Comparison of ENCODE assay signal across 9 mouse cellular contexts in the genomic region with DNA sequence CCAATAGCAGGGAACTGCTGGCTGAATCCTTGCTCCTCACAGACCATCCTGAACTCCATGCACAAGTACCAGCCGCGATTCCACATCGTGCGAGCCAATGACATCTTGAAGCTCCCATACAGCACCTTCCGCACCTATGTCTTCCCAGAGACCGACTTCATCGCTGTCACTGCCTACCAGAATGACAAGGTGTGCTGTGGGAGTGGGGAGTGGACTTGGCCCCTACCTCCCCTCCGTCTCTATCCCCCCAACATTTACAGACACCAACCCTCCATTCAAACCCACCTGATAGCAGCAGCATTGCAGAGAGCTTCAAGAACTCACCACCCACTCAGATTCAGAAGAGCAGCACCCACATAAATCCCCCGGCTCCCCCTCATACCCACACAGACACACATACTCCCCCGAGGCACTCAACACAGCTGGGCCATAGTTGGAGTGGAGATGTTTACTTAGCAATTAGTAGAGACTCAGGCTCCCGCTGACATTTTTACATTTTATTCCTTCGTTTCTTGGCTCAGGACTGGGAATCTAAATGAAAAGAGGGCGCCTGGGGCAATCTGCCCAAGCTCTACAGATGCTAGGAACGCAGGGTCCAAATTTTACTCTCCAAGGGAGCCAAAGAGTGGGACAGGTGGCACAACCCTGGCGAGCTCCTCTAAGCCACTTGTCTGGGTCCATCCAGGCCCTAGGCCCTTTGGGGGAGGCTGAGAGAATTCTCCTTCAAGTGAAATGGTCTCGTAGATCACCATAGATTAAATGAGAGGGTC. TPM values are rescaled to one million over a fixed set of nuclear protein-coding genes. Genes with fewer than 3 reads are reported as not detected.
A peak's percentile ranks its signal among the peaks of the same experiment; 100 is the strongest.
DNase-seq lines count a peak whose midpoint lies in the region; ATAC-seq and TF ChIP-seq lines count a peak whose summit lies in the region.
"Had no signal": no experiment of that assay in that cellular context is flagged by ENCODE, and none has a peak within 500 bp of the region (broad histone marks: within the 10 kb centered on the region; RNA-seq: fewer than 3 reads in every experiment).

No protein-coding gene starts in this region.

- H3K9me3 ChIP-seq in heart, embryonic 13.5 days, result no peaks in the 10 kb centered on the region
- no peaks in the 10 kb centered on the region for H3K9me3 ChIP-seq in hindbrain, embryonic 11.5 days (ENCODE audit: control insufficient read depth, low read length)
- H3K9me3 ChIP-seq in limb, embryonic 14.5 days (ENCODE audit: control insufficient read depth, low read length), result no peaks in the 10 kb centered on the region

- peak overlapping the region; percentile 14; the same call in 1 of the 2 replicates for H3K27ac ChIP-seq in heart, embryonic 13.5 days (replicated peaks)
- H3K27ac ChIP-seq in hindbrain, embryonic 11.5 days (ENCODE audit: low read depth, low read length), result no peak overlapping the region
- H3K27ac ChIP-seq in limb, embryonic 14.5 days (replicated peaks; ENCODE audit: low read depth, low read length), result peak overlapping the region; percentile 71; the same call in 1 of the 2 replicates

- DNase-seq in heart, adult 9 months (ENCODE audit: low spot score in 2 of 2), result no peak
- DNase-seq in embryo, embryonic 11 days, result peak; percentile 43
- DNase-seq in hindbrain, embryonic 11.5 days (ENCODE audit: low spot score), result peak; percentile 58
- no peak for DNase-seq in limb, embryonic 14.5 days (ENCODE audit: low spot score)
- DNase-seq in thymus, postnatal 0 days (ENCODE audit: low spot score), result no peak
- no peak for DNase-seq in layer of hippocampus, adult 9-10 months (ENCODE audit: low spot score)
- DNase-seq in right cerebral cortex, postnatal 10 days (ENCODE audit: low spot score in 2 of 2), result no peak

- H3K9ac ChIP-seq in heart, embryonic 13.5 days, result peak overlapping the region; percentile 90
- H3K9ac ChIP-seq in hindbrain, embryonic 11.5 days (ENCODE audit: low read depth, low read length), result no peak overlapping the region
- H3K9ac ChIP-seq in limb, embryonic 14.5 days (ENCODE audit: low read depth, low read length, severe bottlenecking), result peak overlapping the region; percentile 85

- H3K4me3 ChIP-seq in heart, embryonic 13.5 days, result peak overlapping the region; percentile 73
- H3K4me3 ChIP-seq in hindbrain, embryonic 11.5 days (ENCODE audit: low read depth, low read length), result peak overlapping the region; percentile 1; the same call in 1 of the 2 replicates
- H3K4me3 ChIP-seq in limb, embryonic 14.5 days (replicated peaks; ENCODE audit: low read length), result peak overlapping the region; percentile 50

- H3K27me3 ChIP-seq in heart, embryonic 13.5 days (replicated peaks), result peaks cover 97% of the 10 kb centered on the region
- peaks cover 91% of the 10 kb centered on the region for H3K27me3 ChIP-seq in hindbrain, embryonic 11.5 days (ENCODE audit: control insufficient read depth, insufficient read depth, low read length)
- peaks cover 81% of the 10 kb centered on the region for H3K27me3 ChIP-seq in limb, embryonic 14.5 days (ENCODE audit: control insufficient read depth, insufficient read depth, low read length)

- ATAC-seq in heart, embryonic 13.5 days (ENCODE audit: extremely low read depth, insufficient number of reproducible peaks, low FRiP score, low TSS enrichment), result no peak
- ATAC-seq in hindbrain, embryonic 11.5 days (ENCODE audit: low FRiP score), result no peak
- ATAC-seq in limb, embryonic 14.5 days (ENCODE audit: low FRiP score, low read depth), result no peak

- peaks cover 46% of the 10 kb centered on the region for H3K4me1 ChIP-seq in heart, embryonic 13.5 days
- H3K4me1 ChIP-seq in hindbrain, embryonic 11.5 days (replicated peaks; ENCODE audit: control insufficient read depth, insufficient read depth, low read length), result peaks cover 17% of the 10 kb centered on the region
- H3K4me1 ChIP-seq in limb, embryonic 14.5 days (ENCODE audit: control insufficient read depth, insufficient read depth, low read length), result peaks cover 27% of the 10 kb centered on the region; the same call in 1 of the 2 replicates

- 30% methylated on average over 16 of the region's 16 CpGs for WGBS in heart, embryonic 13.5 days
- WGBS in hindbrain, embryonic 11.5 days, result 2% methylated on average over 16 of the region's 16 CpGs
- WGBS in limb, embryonic 14.5 days, result 17% methylated on average over 16 of the region's 16 CpGs

- no peak for TF ChIP-seq POLR2A in limb, embryonic 14.5 days (IDR thresholded peaks at IDR 0.05; ENCODE audit: borderline replicate concordance, extremely low read depth, insufficient read depth, insufficient read length)

- H3K4me2 ChIP-seq in heart, embryonic 13.5 days, result peak overlapping the region; percentile 88
- peak overlapping the region; percentile 5; the same call in 1 of the 2 replicates for H3K4me2 ChIP-seq in hindbrain, embryonic 11.5 days (replicated peaks; ENCODE audit: low read depth, low read length)
- H3K4me2 ChIP-seq in limb, embryonic 14.5 days (replicated peaks; ENCODE audit: low read depth, low read length, severe bottlenecking), result peak overlapping the region; percentile 89

- no peaks in the 10 kb centered on the region for H3K36me3 ChIP-seq in heart, embryonic 13.5 days
- H3K36me3 ChIP-seq in hindbrain, embryonic 11.5 days (ENCODE audit: control insufficient read depth, insufficient read depth, low read length), result no peaks in the 10 kb centered on the region
- H3K36me3 ChIP-seq in limb, embryonic 14.5 days (ENCODE audit: control insufficient read depth, insufficient read depth, low read length), result peaks cover 30% of the 10 kb centered on the region

RNA-seq across cellular contexts. Expression of a gene that starts 3.6 kb away (rescaled TPM):
- 2.0 and 2.9 TPM in 2 replicates for polyA plus RNA-seq in heart, embryonic 13.5 days (2015; fragmentation: Nextera tagmentation; extraction: Ambion mirVana)
- 2.3 and 3.7 TPM in 2 replicates for polyA plus RNA-seq in hindbrain, embryonic 11.5 days (2014; fragmentation: Nextera tagmentation; extraction: Ambion mirVana)
- 31.7 and 39.1 TPM in 2 replicates for polyA plus RNA-seq in limb, embryonic 14.5 days (2012; rRNA removed)
- 6.5 and 9.3 TPM in 2 replicates for polyA plus RNA-seq in limb, embryonic 14.5 days (2014; fragmentation: Nextera tagmentation; extraction: Ambion mirVana)
- polyA plus RNA-seq in thymus, postnatal 0 days (2015; fragmentation: Nextera tagmentation; extraction: Ambion mirVana), result 0.58 and 1.0 TPM in 2 replicates

RNA-seq across cellular contexts. Expression of a gene that starts 14.2 kb away (rescaled TPM):
- polyA plus RNA-seq in heart, embryonic 13.5 days (2015; fragmentation: Nextera tagmentation; extraction: Ambion mirVana), result not detected in 2 replicates
- polyA plus RNA-seq in hindbrain, embryonic 11.5 days (2014; fragmentation: Nextera tagmentation; extraction: Ambion mirVana), result not detected in 2 replicates
- not detected in 2 replicates for polyA plus RNA-seq in limb, embryonic 14.5 days (2012; rRNA removed)
- not detected in 2 replicates for polyA plus RNA-seq in limb, embryonic 14.5 days (2014; fragmentation: Nextera tagmentation; extraction: Ambion mirVana)
- not detected in 2 replicates for polyA plus RNA-seq in thymus, postnatal 0 days (2015; fragmentation: Nextera tagmentation; extraction: Ambion mirVana)
- polyA plus RNA-seq: liver, embryonic 16.5 days had no signal

RNA-seq across cellular contexts. Expression of a gene that starts 50.3 kb away (rescaled TPM):
- 2.5 and 3.2 TPM in 2 replicates for polyA plus RNA-seq in heart, embryonic 13.5 days (2015; fragmentation: Nextera tagmentation; extraction: Ambion mirVana)
- polyA plus RNA-seq in hindbrain, embryonic 11.5 days (2014; fragmentation: Nextera tagmentation; extraction: Ambion mirVana), result 0.08 and 0.13 TPM in 2 replicates
- polyA plus RNA-seq in limb, embryonic 14.5 days (2012; rRNA removed), result 37.5 and 52.7 TPM in 2 replicates
- polyA plus RNA-seq in limb, embryonic 14.5 days (2014; fragmentation: Nextera tagmentation; extraction: Ambion mirVana), result 15.5 and 20.0 TPM in 2 replicates
- 0.04 TPM in 1 of 2 replicates, not detected in the other for polyA plus RNA-seq in thymus, postnatal 0 days (2015; fragmentation: Nextera tagmentation; extraction: Ambion mirVana)
- polyA plus RNA-seq: liver, embryonic 16.5 days had no signal

Comparison
In these comparisons a context has a peak if more than half of its experiments do, and no peak if none do; other contexts are left out.
1. H3K4me2 ChIP-seq: peak in every context shown above with its lines; median percentile 89 in limb, embryonic 14.5 days; 88 in heart, embryonic 13.5 days; 5 in hindbrain, embryonic 11.5 days.
2. H3K4me3 ChIP-seq: peak in every context shown above with its lines; median percentile 73 in heart, embryonic 13.5 days; 50 in limb, embryonic 14.5 days; 1 in hindbrain, embryonic 11.5 days.
3. DNase-seq: peak in embryo, embryonic 11 days (single experiment) and hindbrain, embryonic 11.5 days (single experiment); none in heart, adult 9 months (0 of 2), limb, embryonic 14.5 days (single experiment), thymus, postnatal 0 days (single experiment), layer of hippocampus, adult 9-10 months (single experiment) and right cerebral cortex, postnatal 10 days (0 of 2).